Mouse (Mus musculus): ENCODE measurements around the gene Cyp27a1.
A peak's percentile ranks its signal among the peaks of the same experiment; 100 is the strongest.

The Cyp27a1 gene

GRCm38 (mm10) chr1:74719281-74719680 lies 5.9 kb downstream of the Cyp27a1 start:
- no peak for DNase-seq

DNA sequence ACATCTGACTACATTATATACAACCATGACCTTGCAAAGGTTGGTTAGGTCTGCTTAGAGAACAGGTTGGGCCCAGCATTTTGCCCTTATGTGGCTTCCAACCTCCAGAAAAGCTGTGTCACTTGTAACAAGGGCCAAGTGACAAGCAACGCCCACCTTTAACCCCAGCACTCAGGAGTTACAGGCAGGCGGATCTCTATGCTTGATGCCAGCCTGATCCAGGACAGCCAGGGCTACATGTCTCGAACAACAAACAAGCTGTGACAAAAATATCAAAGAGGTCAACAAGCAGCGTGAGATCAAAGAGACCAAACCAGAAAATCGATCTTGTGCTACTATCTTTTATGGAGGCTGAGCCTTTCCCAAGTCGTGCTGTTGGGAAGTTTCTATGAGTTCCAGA lies 8.3 kb downstream of the Cyp27a1 start:
- no peak for DNase-seq

GRCm38 (mm10) chr1:74723748-74724147 lies 10.4 kb downstream of the Cyp27a1 start:
- DNase-seq: peak; percentile 8 to 53

DNA sequence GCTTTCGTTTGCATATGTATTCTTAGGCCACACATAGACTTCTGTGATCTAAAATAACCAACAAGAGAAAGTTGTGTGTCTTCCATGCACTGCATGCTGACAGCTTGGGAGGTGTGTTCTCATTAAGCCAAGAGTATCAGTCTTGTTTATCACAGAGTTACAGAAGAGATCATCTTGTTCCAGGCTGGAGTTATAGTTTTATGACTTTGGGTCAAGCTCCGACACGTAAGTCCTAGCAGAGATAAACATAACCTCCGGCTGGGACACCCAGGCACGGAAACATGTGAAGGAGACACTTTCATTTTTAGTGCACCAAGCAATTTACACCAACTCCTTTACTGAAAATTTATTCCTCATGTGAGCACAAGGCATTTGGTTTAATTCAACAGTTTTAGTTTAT lies 12.7 kb downstream of the Cyp27a1 start:
- DNase-seq: no peak

- DNase-seq: no peak
Measured at GRCm38 (mm10) chr1:74726674-74727073, 13.3 kb downstream of the Cyp27a1 start.

- DNase-seq: no peak
Measured at GRCm38 (mm10) chr1:74728446-74728845, 15.1 kb downstream of the Cyp27a1 start.

DNA sequence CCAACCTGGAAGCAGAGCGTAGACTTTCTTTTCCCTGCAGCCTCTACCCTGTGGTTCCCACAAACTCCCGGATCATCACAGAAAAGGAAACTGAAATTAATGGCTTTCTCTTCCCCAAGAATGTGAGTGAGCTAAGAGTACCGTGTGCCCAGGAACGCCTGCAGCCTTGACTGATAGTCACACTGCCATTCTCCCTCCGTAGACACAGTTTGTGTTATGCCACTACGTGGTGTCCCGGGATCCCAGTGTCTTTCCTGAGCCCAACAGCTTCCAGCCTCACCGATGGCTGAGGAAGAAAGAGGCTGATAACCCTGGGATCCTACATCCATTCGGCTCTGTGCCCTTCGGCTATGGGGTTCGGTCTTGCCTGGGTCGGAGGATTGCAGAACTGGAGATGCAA lies 23.6 kb downstream of the Cyp27a1 start:
- DNase-seq: no peak

DNA sequence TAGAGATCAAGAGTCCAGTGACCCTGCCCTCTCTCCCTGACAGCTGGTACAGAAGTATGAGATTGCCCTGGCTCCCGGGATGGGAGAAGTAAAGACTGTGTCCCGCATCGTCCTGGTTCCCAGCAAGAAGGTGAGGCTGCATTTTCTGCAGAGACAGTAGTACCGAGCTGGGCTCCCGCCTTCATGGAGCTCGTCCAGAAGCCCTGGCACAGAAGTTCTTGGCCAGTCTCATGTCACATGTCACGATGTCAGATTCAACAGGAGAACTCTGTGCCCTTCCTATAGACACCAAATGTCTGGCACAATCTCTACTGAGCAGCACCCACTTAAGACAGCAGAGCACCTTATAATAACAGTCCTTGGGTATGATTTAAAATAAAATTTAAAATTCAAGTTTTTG lies 24.1 kb downstream of the Cyp27a1 start:
- DNase-seq: peak; percentile 37 to 44

DNA sequence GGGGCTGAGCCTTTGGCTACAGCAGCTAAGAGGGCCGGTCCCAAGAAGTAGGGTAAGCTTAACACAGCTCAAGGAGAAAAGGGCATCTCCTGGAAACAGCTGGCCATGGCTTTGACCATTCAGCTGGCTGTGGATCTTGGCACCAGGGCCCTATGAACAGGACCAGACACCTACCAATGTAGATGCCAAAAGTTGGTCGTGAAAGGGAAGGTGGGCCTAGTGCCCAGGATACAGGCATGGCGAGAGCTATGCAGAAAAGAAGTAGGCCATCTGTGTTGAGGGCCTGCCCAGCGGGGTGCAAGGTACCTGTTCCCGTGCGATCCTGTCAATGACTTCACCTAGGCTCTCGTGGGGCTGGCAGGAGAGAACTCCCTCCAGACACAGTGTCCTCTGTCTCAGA lies 27.5 kb downstream of the Cyp27a1 start:
- DNase-seq: peak; percentile 35 to 62

GRCm38 (mm10) chr1:74747335-74747734 lies 34.0 kb downstream of the Cyp27a1 start:
- DNase-seq: no peak

DNA sequence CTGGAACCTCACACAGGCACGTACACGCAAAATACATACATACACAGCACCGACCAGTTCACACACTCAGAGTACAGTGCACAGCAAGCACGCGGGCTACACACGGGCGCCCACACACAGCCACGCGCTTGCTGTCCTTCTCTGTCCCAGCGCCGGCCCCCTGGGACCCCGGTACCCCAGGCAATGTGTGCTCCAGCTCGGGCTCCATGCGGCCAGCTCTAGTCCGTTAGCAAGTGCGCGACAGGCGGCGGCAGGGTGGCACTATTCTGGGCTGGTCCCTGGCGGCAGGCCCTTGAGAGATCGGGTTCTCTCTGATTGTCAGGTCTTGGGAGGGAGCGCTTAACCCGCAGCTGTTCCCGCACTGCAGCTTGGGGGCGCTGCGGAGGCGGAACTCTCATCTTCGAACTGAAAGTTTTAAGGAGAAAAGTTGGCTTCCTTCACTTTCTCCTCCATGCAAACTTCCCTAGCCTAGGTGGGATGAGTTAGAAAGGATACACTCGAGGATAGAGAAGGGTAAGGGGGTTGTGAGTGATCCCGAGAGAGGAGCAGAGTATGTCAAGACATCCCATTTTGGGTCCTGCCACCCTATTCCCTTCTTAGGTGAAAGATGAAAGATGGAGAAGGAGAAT lies 35.4 kb downstream of the Cyp27a1 start, which contains the start of gene Prkag3:
Gene Prkag3 (minus strand): TSS at position 579 of the 629 bp plus-strand sequence.
- DNase-seq: peak; percentile 15 to 56

DNA sequence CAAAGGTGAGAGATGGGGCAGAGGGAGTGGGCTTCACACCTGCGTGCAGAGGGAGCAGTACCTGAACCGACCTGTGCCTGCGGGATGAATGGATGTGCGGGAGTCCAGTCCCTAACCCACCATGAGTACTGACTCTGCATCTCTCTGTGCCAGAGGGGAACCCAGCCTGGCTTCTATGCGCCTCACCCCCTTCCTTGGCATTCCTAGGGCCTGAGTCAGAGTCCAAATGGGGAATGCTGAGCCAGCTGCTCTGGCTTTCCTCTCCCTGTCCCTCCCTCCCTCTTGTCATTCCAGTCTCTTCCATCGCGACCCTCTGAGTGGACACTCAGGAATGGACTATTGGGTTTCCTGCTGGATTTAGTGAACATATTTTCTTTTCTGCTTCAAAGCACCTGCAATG lies 35.9 kb downstream of the Cyp27a1 start:
- no peak for DNase-seq

GRCm38 (mm10) chr1:74750683-74751082 lies 37.3 kb downstream of the Cyp27a1 start:
- no peak for DNase-seq

GRCm38 (mm10) chr1:74752150-74752549 lies 38.8 kb downstream of the Cyp27a1 start:
- no peak for DNase-seq

DNA sequence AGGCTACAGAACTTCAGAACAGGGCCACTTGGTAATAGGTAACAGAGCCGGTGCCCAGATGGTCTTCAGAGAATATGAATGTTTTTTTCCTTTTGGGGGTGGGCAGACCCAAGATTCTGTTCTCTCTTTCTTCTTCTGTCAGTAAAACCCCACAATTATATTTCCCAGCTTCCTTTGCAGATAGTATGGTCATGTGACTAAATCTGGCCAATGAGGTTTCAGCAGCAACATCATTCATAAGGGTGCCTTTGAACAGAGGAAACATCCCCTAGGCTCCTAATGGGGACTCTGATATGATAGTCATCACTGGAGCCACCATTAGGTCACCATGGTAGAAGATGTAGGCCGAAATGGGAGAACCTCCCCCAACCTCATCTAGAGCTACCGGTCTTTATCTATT lies 39.5 kb downstream of the Cyp27a1 start:
- DNase-seq: no peak

DNA sequence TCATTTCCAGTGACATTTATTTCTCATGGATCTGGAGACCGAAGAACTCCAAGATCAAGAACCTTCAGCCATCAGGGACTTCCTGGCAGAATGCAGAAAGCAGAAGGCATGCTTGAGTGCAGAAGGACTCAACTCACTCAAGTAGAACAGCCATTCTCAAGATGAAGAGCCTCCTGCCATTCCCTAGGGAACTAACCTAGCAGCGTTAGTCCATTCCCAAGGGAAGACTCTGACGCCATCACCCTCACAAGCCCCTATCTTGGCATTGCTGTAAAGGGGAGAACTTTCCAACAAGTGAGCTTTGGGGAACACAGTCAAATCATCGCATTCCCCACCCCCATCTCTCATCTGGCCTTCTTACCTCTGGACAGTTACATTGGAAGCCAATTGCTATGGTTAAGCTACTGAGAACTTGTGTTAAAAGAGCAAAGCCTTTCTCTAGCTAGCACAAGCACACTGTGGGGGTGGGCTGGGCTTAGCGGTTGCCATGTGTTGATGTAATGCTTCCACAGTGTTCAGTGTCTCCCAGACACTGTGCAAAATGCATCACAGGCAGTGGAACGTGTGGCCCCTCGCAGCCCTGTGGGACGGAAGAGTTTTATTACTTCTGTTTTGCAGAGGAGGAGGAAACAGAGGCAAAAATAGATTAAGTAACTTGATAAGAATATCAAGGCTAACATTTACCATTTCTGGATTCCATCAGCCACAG lies 40.0 kb downstream of the Cyp27a1 start:
- no peak for DNase-seq

- no peak for DNase-seq
Measured at GRCm38 (mm10) chr1:74754175-74754785, 40.9 kb downstream of the Cyp27a1 start.

DNA sequence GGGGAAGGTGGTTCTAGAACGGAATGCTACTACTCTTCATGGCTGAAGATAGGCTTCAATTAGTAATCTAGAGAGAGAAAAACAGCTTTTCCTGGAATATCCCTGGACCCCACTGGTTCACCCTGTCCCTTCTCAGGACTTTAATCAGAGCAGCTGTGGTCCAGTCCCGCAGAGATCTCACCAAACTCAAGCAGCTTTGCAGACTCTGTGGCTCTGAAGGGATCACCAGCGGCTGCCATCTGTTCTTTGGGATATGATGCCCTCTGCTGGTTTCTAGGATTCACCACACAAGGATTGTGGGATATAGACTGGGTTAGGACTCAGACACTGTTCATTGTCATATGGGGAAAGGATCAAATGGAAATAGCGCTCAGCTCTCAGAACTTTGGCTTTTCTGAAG lies 46.4 kb downstream of the Cyp27a1 start:
- peak; percentile 47 to 52 for DNase-seq

DNA sequence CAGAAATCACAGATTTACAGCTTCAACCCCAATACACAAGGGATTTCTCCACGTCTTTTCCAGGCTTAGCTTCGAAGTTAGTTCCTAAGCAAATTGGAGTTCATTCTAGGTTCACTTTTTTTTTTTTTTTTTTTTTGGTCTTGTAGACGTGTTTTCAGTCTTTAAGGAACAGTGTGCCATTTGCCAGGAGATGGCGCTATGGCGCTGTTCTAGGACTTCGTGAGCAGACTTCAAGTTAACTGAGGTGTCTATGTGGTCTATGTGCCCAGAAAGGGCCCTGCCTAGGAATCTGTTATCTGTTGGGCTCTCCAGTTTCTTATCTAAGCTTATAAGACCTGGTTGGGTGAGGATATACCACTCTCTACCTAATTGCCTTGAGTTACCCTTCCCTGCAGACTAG lies 49.7 kb downstream of the Cyp27a1 start:
- peak; percentile 67 to 80 for DNase-seq

DNA sequence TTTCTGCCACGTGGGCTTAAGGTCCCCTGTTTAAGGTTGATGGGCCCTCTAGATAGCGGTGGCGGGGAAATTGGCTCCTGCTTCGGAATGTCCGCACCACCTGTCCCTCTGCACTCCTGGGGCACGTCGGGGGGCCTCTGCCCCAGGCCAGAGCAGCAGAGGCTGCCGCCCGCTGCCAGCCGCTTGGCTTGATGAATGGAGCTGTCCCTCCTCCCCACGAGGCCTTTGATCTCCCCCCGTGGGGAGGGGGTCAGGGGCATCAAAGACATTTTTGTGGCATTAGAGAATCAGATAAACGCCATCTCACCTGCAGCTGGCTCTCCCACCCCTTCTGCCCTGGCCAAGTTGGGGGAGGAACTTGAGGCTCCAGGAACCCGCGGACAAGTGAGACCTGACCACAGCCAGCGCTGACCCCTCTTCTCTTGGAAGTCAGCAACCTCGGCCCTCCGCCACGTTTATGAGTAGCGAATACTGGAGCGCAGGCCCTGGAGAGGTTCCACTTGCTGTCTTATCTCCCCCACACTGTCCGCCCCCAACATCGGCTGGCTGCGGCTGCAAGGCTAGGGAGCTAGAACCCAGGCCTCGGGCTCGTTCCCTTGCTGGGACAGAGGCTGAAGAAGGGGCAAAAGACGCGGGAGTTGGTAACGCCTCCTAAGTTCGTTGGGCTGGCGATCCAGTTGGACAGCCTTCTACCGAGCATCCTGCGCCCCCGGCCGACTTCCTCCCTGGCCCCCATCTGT lies 57.5 kb downstream of the Cyp27a1 start:
- no peak for DNase-seq

DNA sequence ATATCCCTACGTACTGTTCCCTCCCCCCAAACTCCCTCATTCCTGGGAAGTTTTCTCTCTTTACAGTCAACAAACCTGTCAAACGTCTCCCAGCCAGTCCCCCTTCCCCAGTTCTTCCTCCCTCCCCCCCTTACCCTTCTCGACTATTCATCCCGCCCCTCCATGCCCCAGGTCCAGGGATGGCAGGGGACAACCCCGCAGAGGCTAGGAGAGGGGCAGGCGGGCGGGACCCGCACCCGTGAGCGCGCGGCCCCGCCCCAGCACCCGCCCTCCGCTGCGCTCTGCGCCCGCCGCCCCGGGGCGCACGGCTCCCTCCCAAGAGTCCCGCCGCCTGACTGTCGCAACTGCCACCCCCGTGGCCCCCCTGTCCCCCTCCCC lies 58.1 kb downstream of the Cyp27a1 start:
- DNase-seq: no peak

GRCm38 (mm10) chr1:74771845-74771930 lies 58.3 kb downstream of the Cyp27a1 start, which contains the start of gene Wnt6:
Gene Wnt6, plus strand, starts transcription at chr1:74771892.
- DNase-seq: no peak

GRCm38 (mm10) chr1:74771931-74772620 lies 58.7 kb downstream of the Cyp27a1 start:
- DNase-seq: no peak
